Mouse (Mus musculus) cerebellum, adult 9-10 months (tissue): ENCODE data around the gene Gm11099.
A peak's percentile ranks its signal among the peaks of the same experiment; 100 is the strongest.

ENCODE experiments used
- DNase-seq: peaks from one replicate; pipeline ENCODE4 v3.0.0; 2022

Gm11099 gene

GRCm38 (mm10) chr2:58859134-58859533, at the start of gene Gm11099:
Gm11099 (plus strand) TSS chr2:58859434.
- DNase-seq, result no peak

GRCm38 (mm10) chr2:58812941-58813340, 46.3 kb upstream of the Gm11099 start:
- DNase-seq, result no peak

GRCm38 (mm10) chr2:58828910-58829600, 30.2 kb upstream of the Gm11099 start:
- DNase-seq, result no peak

- peak; percentile 24 for DNase-seq
These were observed 29.1 kb upstream of the Gm11099 start for GRCm38 (mm10) chr2:58829981-58830742.

- DNase-seq, result no peak
These were observed 26.8 kb upstream of the Gm11099 start for GRCm38 (mm10) chr2:58832253-58832980.

GRCm38 (mm10) chr2:58841021-58841420, 18.2 kb upstream of the Gm11099 start:
- DNase-seq, result no peak

- DNase-seq, result no peak
These were observed 16.8 kb upstream of the Gm11099 start for GRCm38 (mm10) chr2:58842443-58842842.

- DNase-seq, result no peak
These were observed 14.7 kb upstream of the Gm11099 start for GRCm38 (mm10) chr2:58844499-58844898.

- no peak for DNase-seq
These were observed 20.6 kb downstream of the Gm11099 start for GRCm38 (mm10) chr2:58879876-58880275.

GRCm38 (mm10) chr2:58905057-58905456, 45.8 kb downstream of the Gm11099 start:
- no peak for DNase-seq

- DNase-seq, result no peak
These were observed 47.7 kb downstream of the Gm11099 start for GRCm38 (mm10) chr2:58906814-58907516.

- no peak for DNase-seq
These were observed 53.1 kb downstream of the Gm11099 start for GRCm38 (mm10) chr2:58912339-58912738.

- DNase-seq, result no peak
These were observed 59.1 kb downstream of the Gm11099 start for GRCm38 (mm10) chr2:58918351-58918750.

GRCm38 (mm10) chr2:58925551-58925950, 66.3 kb downstream of the Gm11099 start:
- DNase-seq, result no peak

- no peak for DNase-seq
These were observed 82.1 kb downstream of the Gm11099 start for GRCm38 (mm10) chr2:58941361-58941760.

GRCm38 (mm10) chr2:58948796-58949195, 89.6 kb downstream of the Gm11099 start:
- no peak for DNase-seq

GRCm38 (mm10) chr2:58952101-58952500, 92.9 kb downstream of the Gm11099 start:
- no peak for DNase-seq

GRCm38 (mm10) chr2:58956351-58956750, 97.1 kb downstream of the Gm11099 start:
- no peak for DNase-seq

GRCm38 (mm10) chr2:58956770-58957300, 97.6 kb downstream of the Gm11099 start:
- no peak for DNase-seq
